Mouse (Mus musculus): ENCODE measurements around the gene Tmem63a. TPM values are rescaled to one million over a fixed set of nuclear protein-coding genes. Genes with fewer than 3 reads are reported as not detected.
"Not testable (repeated sequence)": the region's sequence is repeated elsewhere in the genome, so short reads cannot be mapped to it uniquely, and the experiment has no call there.

Gene Tmem63a
- polyA plus RNA-seq, 2 experiments: 4.6 to 6.8 TPM

DNA sequence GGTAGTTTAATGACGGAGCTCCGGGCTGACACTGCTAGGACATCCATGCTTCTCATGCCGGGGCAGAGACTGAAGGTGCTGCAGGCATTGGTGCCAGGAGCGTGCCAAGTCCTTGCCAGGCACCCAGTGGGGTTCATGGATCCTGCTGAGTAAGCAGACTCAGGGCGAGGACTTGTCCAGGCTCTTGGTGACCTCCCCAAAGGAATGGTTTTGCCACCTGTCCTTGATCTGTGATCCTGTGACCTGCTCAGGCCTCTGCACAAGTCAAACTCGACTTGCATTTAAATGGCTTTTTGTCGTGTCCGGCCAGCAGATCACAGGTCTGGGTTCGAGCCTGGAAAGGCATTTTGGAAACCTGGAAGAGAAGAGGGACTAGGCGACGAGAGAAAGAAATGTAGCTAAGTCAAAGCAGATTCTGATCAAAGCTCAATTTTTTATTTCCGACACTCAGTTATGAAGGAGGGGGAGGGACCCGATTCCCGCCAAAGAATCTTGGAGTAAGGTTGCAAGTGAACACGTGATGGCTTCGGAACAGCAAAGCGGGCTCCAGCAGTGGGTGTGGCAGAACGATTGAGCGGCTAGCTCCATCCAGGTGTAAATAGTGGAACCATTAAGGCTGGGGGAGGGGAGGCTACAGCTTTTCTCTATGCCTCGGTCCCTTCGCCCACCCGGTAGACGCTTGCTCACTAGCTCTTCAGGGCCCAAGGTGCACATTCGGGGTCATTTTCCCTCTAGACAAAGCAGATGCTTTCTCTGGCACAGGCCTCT, 37.5 kb downstream of the Tmem63a start:
- Histone ChIP-seq H3K4me2 (ENCODE audit: low read depth) (no peak overlapping the region), H3K4me1 (replicated peaks; ENCODE audit: control insufficient read depth in 2 of 2, insufficient read depth in 2 of 2, low read length in 1 of 2) (peaks cover 0 to 13% of the 10 kb centered on the region in 2 experiments; a peak in 2 of 4 replicates), H3K36me3 (replicated peaks; ENCODE audit: control insufficient read depth, insufficient read depth, low read depth) (no peaks in the 10 kb centered on the region), H3K27ac (no peak overlapping the region), H3K4me3 (ENCODE audit: insufficient read depth in 1 of 2, low read depth in 2 of 2, low read length in 2 of 2) (no peak overlapping the region), H3K9ac (replicated peaks) (no peak overlapping the region), H3K9me3 (ENCODE audit: control insufficient read depth, low read length) (no peaks in the 10 kb centered on the region), H3K27me3 (ENCODE audit: control insufficient read depth, insufficient read depth, low read length) (no peaks in the 10 kb centered on the region)
- DNase-seq (ENCODE audit: low read depth in 3 of 3, low spot score in 3 of 3) (no peak), ATAC-seq (ENCODE audit: insufficient read depth) (no peak)
- TF ChIP-seq EP300 (IDR thresholded peaks at IDR 0.05; ENCODE audit: low read depth) (no peak), CTCF (IDR thresholded peaks at IDR 0.05; ENCODE audit: low read depth) (no peak)
- 74% methylated on average over 22 of the region's 24 CpGs for WGBS (ENCODE audit: insufficient replicate concordance)

DNA sequence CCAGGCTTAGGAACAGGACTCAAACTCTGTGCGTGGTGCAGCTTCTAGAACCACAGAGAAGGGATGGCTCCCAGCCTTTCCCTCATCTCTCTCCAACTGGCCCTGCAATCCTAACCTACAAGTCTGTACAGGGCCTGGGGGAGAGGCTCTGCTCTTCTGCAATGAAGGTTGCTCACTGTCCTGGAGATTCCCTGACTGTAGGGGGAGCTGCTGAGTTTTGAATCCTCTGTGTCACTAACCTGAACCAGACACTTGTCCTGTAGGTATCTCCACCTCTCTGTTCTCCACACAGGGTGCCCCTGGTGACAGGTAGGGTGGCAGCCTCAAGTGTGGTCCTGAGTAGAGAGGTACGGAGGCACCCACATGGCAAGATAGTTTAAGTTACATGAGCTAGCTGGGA, 38.3 kb downstream of the Tmem63a start:
- Histone ChIP-seq H3K4me1 (replicated peaks; ENCODE audit: control insufficient read depth in 2 of 2, insufficient read depth in 2 of 2, low read length in 1 of 2) (peaks cover 0 to 13% of the 10 kb centered on the region in 2 experiments; a peak in 2 of 4 replicates), H3K4me2 (ENCODE audit: low read depth) (no peak overlapping the region), H3K9me3 (ENCODE audit: control insufficient read depth, low read length) (no peaks in the 10 kb centered on the region), H3K36me3 (replicated peaks; ENCODE audit: control insufficient read depth, insufficient read depth, low read depth) (no peaks in the 10 kb centered on the region), H3K27me3 (ENCODE audit: control insufficient read depth, insufficient read depth, low read length) (no peaks in the 10 kb centered on the region), H3K4me3 (ENCODE audit: insufficient read depth in 1 of 2, low read depth in 2 of 2, low read length in 2 of 2) (no peak overlapping the region), H3K27ac (no peak overlapping the region), H3K9ac (replicated peaks) (no peak overlapping the region)
- ATAC-seq (ENCODE audit: insufficient read depth) (peak; percentile 32), DNase-seq (ENCODE audit: low read depth in 3 of 3, low spot score in 3 of 3) (peak in 2 of 3 experiments; percentile 29 to 30)
- WGBS (ENCODE audit: insufficient replicate concordance): 55% methylated on average over 2 of the region's 2 CpGs
- TF ChIP-seq CTCF (IDR thresholded peaks at IDR 0.05; ENCODE audit: low read depth): peak; percentile 71
- TF ChIP-seq EP300 (IDR thresholded peaks at IDR 0.05; ENCODE audit: low read depth): no peak

DNA sequence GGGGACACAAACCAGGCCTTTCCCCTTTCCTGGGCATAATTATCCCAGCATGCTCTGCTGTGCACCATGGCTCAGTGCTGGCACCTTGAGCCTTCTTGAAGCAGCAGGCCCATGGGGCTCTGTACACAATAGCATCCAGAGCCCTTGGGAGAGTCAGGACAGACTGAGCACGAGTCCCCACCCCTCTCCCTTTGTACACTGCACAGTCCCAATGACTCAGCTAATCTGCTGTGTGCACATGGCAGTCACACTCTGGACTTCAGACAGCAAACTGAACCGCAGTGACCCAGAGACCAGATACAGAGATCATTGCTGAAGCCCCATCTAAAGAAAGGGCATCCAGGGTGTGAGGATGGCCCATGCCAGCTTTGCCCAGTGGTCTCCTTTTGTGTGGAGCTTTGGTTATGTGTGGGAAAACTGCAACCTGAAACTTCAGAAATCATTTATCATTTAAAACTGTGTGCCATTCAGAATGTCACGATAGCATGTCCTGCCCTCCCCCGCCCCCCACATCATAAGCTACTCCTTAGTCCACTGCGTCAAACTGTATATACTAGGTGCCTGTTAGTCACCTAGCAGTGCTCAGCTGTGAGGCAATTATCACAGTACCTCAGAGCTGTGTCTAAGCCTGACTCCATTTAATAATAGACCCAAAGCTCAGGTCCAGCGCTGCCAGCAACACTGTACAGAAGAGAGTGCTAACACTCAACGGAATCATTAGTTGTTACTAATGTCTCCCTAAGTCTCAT, 39.3 kb downstream of the Tmem63a start:
- peaks cover 0 to 13% of the 10 kb centered on the region in 2 experiments; a peak in 2 of 4 replicates for H3K4me1 ChIP-seq (replicated peaks; ENCODE audit: control insufficient read depth in 2 of 2, insufficient read depth in 2 of 2, low read length in 1 of 2)
- not testable (repeated sequence) for H3K4me2 ChIP-seq (ENCODE audit: low read depth); H3K4me3 ChIP-seq (ENCODE audit: insufficient read depth in 1 of 2, low read depth in 2 of 2, low read length in 2 of 2); H3K36me3 ChIP-seq (replicated peaks; ENCODE audit: control insufficient read depth, insufficient read depth, low read depth); H3K27ac ChIP-seq; H3K9me3 ChIP-seq (ENCODE audit: control insufficient read depth, low read length); H3K9ac ChIP-seq (replicated peaks); H3K27me3 ChIP-seq (ENCODE audit: control insufficient read depth, insufficient read depth, low read length)
- WGBS (ENCODE audit: insufficient replicate concordance): 52% methylated on average over 7 of the region's 7 CpGs
- ATAC-seq (ENCODE audit: insufficient read depth) (peak; percentile 85), DNase-seq (ENCODE audit: low read depth in 3 of 3, low spot score in 3 of 3) (peak in 2 of 3 experiments; percentile 50 to 52)

DNA sequence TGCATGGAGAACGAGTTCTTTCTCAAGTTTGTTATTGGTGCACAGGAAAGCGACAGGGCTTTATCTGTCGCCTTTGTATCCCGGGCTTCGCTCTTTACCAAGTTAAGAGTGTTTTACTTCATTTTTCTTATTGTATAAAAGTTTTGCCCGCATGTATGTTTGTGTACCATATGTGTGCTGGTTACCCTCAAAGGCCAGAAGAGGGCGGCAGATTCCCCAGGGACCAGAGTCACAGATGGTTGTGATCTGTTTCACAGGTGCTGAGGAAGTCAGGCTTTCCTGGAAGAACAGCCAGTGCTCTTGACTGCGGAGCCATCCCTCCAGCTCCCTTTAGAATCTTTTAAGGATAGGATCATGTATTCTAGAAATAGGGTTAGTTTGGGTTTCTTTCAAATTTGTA, 44.6 kb downstream of the Tmem63a start:
- H3K4me1 ChIP-seq (replicated peaks; ENCODE audit: control insufficient read depth in 2 of 2, insufficient read depth in 2 of 2, low read length in 1 of 2): peaks cover 0 to 4% of the 10 kb centered on the region in 2 experiments; a peak in 2 of 4 replicates
- no peak overlapping the region for H3K27ac ChIP-seq
- no peak overlapping the region for H3K4me3 ChIP-seq (ENCODE audit: insufficient read depth in 1 of 2, low read depth in 2 of 2, low read length in 2 of 2)
- no peaks in the 10 kb centered on the region for H3K27me3 ChIP-seq (ENCODE audit: control insufficient read depth, insufficient read depth, low read length)
- peaks cover 2% of the 10 kb centered on the region for H3K9me3 ChIP-seq (ENCODE audit: control insufficient read depth, low read length)
- ATAC-seq (ENCODE audit: insufficient read depth): no peak
- no peak for DNase-seq (ENCODE audit: low read depth in 3 of 3, low spot score in 3 of 3)
- no peaks in the 10 kb centered on the region for H3K36me3 ChIP-seq (replicated peaks; ENCODE audit: control insufficient read depth, insufficient read depth, low read depth)
- H3K4me2 ChIP-seq (ENCODE audit: low read depth): no peak overlapping the region
- WGBS (ENCODE audit: insufficient replicate concordance): 75% methylated on average over 8 of the region's 8 CpGs
- TF ChIP-seq CTCF (IDR thresholded peaks at IDR 0.05; ENCODE audit: low read depth): peak; percentile 28
- TF ChIP-seq EP300 (IDR thresholded peaks at IDR 0.05; ENCODE audit: low read depth): no peak
- no peak overlapping the region for H3K9ac ChIP-seq (replicated peaks)

DNA sequence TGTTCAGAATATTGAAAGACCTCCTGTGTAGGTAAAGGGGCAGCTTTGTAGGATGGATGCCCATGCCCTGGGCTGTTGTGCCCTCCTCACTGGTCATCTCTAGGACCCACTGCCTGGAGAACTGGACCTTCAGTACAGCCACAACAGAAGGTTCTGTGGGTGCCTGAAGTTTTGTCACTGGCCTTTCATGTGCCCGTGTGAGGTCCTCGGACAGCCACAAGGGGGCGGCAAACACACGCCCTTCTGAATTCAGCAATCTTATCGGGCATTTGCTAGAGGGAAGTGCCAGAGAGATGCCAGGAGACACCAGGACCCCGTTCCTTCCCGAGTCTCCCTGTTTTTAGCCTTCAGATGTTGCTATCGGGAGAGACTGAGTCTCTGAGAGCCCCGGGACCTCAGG, 45.6 kb downstream of the Tmem63a start:
- DNase-seq (ENCODE audit: low read depth in 3 of 3, low spot score in 3 of 3) (peak; percentile 52 to 58 (median 56)), ATAC-seq (ENCODE audit: insufficient read depth) (peak; percentile 50)
- Histone ChIP-seq H3K27me3 (ENCODE audit: control insufficient read depth, insufficient read depth, low read length) (no peaks in the 10 kb centered on the region), H3K9ac (replicated peaks) (no peak overlapping the region), H3K4me1 (replicated peaks; ENCODE audit: control insufficient read depth in 2 of 2, insufficient read depth in 2 of 2, low read length in 1 of 2) (no peaks in the 10 kb centered on the region), H3K4me2 (ENCODE audit: low read depth) (no peak overlapping the region), H3K36me3 (replicated peaks; ENCODE audit: control insufficient read depth, insufficient read depth, low read depth) (no peaks in the 10 kb centered on the region), H3K4me3 (ENCODE audit: insufficient read depth in 1 of 2, low read depth in 2 of 2, low read length in 2 of 2) (no peak overlapping the region), H3K9me3 (ENCODE audit: control insufficient read depth, low read length) (peaks cover 2% of the 10 kb centered on the region), H3K27ac (no peak overlapping the region)
- TF ChIP-seq EP300 (IDR thresholded peaks at IDR 0.05; ENCODE audit: low read depth) (no peak), CTCF (IDR thresholded peaks at IDR 0.05; ENCODE audit: low read depth) (peak; percentile 99)
- WGBS (ENCODE audit: insufficient replicate concordance): 2% methylated on average over 9 of the region's 9 CpGs

All from liver, embryonic 14.5 days (tissue).